Mouse (Mus musculus): ENCODE results near the gene Nup153. TPM values are rescaled to one million over a fixed set of nuclear protein-coding genes. Genes with fewer than 3 reads are reported as not detected.

Nup153 gene
- 10 to 100 TPM; 45.2 to 67.6 (median 53.9) TPM for total RNA-seq (2022)

DNA sequence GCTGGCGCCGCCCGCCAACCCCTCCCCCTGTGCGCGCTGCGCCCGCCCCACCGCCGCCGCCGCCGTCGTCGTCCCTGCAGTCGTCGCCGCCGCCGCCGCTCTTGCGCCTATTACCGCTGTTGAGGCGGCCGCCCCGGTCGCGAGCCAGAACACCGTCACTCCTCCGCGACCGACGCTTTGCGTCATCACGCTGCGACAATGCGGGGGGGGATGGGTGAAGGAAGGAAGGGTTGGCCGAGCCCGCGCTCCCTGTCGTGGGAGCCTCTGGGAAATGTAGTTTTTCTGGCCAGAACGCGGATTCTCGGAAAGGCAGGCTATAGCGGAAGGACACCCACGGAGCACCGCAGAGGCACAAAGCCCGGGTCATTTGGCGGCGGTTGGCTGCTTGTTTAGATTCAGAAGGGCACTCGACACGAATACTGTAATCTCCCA is at the start of gene Nup153:
TSS of gene Nup153 (minus strand) at position 104 of the 432 bp plus-strand sequence.
- peak; percentile 99 for DNase-seq

DNA sequence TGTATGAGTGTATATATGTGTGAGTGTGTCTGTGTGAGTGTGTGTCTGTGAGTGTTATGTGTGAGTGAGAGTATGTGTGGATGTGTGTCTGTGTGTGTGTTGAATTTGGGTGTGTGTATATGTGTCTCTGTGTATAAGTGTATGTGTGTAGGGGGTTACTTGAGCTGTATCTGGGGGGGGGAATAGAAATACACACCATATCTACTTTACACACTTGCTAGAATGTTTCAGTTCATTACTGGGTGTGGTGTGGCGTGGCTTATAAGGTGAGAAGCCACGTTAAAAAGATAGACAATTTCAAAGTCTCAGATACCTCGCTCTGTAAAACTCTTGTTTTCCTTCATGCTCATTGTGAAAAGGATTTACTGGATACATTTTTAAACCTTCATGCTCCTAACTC is 49.7 kb upstream of the Nup153 start:
- DNase-seq: no peak

DNA sequence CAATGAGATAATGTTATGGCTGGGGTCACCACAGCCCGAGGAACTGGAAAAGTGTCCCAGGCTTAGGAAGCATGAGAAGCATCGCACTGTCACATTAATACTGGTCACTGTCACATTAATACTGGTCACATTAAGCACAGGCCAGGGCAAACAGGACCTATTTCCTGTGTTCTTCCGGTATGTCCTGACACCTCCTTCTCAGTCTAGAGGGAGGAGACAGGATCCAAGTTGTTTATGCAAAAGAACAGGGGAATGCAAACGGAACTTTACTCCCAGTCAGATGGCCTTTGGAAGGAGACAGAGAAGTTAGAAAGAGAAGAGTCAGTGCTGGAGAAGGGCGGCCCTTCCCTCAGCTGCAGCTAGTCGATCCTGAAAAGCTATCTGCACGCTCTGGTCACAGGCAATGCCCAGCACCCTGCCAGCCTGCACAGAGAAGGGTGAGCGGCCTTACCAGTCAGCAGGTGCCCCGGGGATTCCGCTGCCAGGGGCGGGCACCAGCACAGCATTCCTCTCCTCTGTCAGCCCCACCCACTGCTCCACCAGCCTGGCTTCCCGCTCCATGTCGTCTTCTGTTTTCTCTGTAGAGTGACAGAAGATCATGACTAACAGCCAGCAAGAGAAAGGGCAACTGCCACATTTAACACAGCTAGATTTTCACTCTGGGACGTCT is 49.0 kb upstream of the Nup153 start:
- DNase-seq: no peak

DNA sequence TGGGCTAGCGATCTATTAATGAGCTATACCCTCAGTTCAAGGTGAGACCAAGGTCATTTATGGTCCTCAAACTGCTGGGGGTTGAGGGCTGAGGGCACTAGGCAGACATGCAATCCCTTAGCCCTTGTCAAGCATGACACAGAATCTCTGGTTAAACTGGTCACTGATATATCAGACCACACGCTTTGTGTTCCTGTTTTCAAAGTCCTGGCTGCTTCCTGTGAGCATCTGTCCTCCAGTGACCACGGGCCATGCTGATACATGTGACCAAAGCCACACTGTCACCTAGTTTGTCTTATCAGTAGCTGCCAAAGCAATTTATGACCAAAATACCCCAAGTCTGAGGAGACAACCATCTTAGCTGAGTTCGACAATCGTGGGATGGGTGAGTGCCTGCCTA is 47.3 kb upstream of the Nup153 start:
- DNase-seq: no peak

DNA sequence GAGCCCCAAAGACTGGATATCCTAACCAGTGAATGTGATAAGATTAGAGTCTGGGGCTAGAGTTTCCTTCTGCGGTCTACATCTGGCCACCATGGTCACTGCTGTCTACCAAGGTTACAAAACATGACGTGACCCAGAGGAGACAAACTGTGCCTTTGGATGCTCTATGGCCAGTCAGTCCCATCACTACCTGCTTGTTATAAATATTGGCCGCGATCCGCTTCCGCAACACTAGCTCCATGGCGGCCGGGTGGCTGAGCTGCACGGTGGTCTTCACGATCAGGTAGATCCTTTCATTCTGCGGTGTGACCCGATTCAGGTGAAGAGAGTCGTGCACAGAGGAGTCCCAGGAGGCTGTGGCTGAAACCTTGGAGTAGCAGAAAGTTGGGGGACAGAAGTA is 44.8 kb upstream of the Nup153 start:
- no peak for DNase-seq

DNA sequence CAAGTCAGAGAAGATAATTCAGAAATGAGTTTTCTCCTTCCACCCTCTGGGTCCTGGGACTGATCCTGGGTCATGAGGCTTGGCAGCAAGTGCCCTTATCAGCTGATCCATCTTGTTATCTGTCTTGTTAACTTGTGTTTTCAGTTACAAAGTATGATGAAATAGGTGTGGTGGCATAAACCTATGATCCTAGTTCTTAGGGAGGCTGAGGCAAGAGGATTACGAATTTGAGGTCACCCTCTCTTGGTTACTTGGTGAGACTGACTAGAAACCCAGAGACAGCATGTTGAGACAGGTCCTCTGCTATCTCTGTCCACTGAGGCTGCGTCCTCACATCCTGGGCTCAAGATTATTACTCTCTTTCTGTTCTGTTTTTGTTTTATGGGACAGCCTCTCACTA is 37.6 kb upstream of the Nup153 start:
- DNase-seq: no peak

DNA sequence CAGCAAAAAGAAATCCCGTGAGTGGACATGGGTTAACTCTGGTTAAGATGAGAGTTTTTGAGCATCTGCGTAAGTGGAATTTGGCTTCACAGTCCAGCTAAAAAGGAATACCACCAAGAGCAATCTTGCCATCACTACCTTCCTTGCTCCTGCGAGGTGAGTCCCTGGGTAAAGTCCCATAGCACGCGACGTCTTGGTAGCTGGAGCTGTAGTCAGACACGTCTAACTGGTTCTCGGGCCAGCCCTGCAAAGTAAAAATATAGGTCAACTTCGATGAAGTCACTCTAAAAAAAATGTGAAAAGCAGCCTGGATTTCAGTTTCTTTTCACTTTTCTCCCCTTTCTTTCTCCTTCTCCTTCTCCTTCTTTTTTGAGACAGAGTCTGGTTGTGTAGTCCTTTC is 35.5 kb upstream of the Nup153 start:
- DNase-seq: no peak

DNA sequence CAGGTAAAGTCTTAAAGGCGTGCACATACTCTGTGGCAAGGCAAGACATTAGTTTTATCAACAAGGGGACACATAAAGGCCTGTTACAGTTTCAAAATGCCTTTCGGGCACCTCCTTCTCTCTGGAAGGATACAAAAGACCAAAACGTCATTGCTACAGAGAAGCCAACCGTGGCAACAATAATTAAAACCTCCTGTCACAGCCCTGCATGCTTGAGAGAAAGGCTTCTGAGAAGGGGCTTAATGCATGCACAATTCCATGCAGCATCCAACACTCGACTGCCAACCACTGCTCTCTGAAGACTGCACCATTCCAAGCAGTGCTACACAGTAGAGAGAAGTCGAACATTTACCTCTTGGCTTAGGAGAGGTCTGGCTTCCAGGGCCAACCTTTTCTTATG is 33.2 kb upstream of the Nup153 start:
- no peak for DNase-seq

DNA sequence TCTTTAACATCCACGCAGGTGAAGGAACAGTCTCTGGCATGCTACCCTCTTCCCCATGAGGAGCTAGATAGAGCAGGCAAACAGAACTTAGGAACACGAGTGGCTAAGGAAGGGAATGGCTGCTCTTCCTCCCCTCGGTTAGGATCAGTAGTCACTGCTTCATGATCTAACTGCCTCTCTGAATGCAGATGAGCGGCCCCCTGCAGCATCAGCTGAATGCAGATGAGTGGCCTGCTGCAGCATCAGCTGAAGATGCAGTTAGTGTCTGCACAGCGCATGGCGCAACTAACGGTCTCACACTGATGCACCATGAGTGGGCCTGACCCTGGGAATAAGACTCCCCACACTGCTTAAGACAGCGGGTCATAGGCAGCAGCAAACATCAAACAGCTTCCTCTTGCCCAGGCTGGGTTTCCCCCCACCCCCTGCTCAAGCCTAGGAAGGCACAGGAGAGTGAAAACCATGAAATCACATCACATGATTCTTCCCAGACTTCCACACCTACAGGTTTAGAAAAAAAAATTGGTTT is 31.6 kb upstream of the Nup153 start:
- no peak for DNase-seq

DNA sequence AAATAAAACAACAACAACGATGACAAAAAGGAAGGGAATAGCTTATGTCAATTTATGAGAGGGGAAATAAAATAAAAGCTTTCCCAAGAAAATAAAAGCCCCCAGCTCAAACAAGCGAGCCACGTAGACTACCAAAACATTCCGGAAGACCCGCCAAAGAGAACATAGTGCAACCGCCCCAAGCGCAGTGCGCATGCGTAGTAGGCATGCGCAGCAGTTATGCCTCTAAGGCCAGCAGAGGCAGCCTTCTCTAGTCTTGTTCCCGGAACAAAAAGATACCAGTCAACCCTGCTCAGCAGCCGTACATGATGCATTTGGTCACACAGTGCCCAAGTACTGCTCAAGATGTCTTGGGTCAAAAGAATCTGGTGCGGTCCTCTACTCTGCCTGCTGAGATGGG is 30.9 kb upstream of the Nup153 start:
- no peak for DNase-seq

DNA sequence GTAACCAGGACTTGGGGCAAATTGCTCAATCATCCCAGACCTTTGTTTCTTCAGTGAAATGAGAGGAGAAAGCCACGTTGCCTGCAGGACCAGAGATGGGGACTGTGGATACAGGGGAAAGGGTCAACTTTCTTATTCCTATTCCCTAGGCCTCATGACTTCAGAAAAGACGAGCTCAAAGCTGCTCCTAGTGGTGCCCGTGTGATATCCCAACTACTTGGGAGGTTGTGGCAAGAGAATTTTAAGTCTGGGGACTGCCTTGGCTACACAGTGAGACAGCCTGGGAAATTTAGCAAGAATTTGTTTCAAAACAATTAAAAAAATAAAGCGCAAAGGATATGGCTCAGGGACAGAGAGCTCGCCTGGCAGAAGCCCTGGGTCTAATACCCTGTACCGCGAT is 30.2 kb upstream of the Nup153 start:
- DNase-seq: no peak

DNA sequence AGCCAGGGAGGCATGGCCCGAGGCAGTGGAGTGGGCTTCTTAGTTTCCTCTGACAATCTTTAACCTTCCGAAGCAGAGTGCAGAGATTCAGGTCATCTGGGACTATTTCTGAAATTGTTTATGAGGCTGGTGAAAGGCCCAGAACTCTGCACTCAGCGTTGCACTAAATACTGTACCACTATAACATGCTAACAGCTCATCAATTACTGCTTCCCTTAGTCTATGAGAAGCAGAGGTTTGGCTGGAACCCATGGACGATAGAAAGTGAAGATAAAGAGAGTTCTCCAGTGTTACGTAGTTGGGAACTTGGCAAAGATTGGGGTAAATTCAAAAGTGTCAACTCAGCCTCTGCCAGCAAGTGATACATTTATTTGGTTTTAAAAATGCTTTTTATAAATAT is 25.6 kb upstream of the Nup153 start:
- no peak for DNase-seq

DNA sequence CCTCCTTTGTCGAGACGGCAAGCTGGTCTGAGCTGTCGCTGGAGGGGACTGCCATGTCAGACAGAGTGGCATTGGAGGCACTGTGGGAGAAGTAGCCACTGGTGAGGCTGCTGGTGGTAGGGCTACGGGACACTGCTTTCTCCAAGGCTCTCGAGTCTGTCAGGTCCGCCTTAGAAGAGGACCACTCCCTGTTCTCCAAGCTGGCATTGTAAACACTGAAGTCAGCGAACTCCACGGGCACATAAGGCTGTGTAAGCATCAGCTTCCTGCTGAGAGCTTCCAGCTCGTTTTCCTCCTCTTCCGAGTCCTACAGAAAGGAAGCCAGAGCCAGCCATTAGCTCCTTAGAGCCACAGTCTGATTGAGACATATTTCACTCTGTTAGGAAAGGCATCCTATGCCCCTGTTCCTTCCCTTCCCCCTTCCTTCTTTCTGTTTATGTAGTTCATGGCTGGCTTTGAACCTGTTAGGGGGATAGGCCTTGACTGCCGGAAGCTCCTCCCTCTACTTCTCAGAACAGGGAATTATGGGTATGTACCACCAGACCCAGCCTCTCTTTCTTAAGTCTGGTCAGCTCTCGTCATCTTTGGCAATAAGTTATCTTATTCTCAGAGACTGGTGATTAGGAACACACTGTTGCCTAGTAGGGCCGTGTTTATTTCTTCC is 25.0 kb upstream of the Nup153 start:
- no peak for DNase-seq

DNA sequence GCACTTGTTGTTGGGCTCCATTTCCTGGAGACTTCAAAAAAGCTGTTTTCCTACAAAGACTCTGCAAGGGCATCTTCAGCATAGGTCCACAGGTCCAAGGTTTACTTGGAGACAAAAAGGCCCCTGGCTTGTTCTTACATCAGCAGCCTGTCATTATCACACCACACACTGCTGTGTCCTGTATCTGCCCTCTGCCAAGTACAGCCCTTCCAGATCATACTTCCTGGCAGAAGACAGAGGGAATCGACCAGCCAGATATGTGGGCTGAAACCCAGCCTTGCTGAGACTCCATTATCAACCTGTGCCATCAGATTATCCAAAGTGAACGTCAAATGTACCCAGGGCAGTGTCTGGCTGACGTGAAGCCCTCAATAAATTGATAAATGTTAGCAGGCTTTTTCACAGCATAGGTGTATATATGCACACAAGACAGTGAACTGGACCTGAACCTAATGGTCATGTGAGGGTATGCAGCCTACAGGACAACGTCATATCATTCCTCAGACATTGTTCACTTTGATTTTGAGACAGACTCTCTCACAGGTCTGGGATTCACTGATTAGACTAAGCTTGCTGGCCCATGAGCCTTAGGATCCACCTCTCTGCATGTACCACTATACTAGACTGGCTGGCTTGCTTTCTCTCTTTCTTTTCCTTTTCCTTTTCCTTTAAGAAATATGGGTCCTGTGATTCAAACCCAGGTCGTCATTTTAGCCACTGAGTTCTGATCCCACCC is 20.6 kb upstream of the Nup153 start:
- no peak for DNase-seq

DNA sequence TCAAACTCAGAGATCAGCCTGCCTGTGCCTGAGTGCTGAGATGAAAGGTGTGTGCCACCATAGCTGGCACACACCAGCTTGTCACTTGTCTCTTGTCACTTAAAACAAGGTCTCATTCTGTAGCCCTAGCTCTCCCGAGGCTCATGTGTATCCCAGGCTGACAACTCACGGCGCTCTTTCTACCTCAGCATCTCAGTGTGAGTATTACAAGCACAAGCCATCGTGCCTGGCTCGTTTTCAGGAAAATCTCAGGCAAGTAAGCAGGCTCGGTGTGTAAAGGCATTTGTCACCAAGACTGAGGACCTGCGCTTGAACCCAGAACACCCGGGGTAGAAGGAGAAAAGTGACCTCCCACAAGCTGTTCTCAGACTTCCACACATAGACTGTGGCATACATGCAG is 16.1 kb upstream of the Nup153 start:
- DNase-seq: no peak

DNA sequence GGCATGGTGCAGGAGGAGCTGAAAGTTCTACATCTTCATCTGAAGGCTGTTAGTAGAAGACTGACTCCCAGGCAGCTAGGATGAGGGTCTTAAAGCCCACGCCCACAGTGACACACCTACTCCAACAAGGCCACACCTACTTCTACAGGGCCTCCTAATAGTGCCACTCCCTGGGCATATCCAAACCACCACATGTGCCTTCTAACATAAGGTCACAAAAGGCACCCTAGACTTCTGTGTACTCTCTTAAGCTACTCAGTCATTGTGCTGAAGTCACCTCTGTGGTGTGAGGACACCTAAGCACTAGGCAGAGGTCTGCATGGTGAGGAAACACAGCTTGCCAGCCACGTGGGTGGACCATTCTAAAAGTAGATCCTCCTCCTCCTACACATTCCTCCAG is 14.6 kb upstream of the Nup153 start:
- no peak for DNase-seq

DNA sequence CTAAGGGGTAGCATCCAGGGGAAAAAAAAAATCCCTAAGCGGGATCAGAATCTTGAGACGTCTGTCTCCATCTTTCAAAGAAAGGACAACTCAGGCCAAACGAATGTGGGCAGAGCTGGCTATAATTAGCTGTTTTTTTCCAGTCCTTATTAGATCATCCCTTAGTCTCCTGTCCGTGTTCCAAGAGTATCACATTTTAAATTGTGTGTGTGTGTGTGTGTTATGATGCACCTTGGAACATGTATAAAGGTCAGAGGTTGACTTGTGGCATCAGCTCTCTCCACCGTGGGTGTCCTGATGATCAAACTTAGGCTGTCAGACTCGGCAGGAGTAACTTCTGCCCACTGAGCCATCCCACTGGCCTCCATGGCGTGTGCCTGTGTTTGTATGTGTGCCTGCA is 11.7 kb upstream of the Nup153 start:
- no peak for DNase-seq

DNA sequence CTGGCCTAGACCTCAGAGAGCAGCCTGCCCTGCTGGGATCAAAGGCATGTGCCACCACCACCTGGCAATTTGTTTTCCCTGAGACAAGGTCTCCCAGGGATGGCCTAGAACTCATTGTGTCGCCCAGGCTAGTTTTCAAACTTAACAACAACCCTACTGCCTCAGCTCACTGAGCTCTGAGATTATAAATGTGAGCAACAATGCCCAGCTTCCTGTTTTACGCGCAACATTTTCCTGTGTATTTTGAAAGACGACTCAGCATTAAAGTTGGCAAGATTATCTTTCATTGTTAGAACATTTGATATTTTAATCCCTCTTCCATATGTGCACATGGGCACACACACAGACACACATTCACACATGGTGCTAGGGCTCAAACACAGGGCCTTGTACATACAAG is 9.7 kb upstream of the Nup153 start:
- DNase-seq: no peak

DNA sequence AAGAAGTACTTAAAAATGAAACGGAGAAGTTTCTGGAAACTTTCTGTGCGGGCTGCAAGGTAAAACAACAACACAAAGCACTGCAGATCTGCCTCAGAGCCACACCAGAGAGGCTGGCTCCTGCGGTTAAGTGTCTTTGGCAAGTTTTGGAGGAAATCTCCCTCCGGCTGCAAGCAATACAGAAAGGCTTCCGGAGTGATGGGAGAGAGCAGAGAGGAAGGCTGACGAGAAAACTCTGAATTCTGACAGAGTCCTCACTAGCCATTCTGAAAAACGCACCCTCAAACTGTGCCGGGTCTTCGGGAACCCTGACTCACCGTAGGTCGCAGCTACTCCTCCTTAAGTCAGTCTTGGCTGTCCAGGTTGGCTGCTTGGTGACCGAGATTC is 8.7 kb upstream of the Nup153 start:
- DNase-seq: no peak

DNA sequence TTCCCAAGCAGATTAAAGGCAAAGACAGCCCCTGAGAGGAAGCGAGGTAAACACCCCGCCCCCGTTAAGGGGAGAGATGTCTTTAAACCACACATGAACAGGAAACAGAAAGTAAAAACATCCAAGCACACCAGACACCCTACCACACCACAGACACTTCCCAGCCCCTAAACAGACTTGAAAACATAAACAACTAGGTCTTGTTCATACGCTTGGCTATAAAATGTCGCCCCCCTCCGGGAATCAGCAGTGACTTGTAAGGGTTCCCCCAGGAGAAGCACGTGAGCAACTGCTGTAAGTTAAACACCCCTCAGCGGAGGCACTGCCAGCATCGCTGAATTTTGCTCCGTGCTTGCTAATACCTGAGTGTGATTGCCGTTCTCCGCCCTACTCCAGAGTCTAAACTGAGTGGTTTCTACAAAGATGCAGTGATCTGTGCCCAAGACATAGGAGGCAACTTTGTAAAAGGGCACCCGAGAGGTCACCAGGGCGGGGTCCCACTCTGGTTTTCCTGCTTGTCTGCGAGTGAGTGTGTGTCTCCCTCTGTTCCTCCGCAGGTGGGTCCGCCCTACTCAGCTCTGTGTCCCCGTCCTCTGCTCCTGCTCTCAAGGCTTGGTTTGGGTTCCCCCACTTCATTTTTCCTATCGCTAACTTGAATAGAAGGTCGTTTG is 8.2 kb upstream of the Nup153 start:
- peak; percentile 33 for DNase-seq

DNA sequence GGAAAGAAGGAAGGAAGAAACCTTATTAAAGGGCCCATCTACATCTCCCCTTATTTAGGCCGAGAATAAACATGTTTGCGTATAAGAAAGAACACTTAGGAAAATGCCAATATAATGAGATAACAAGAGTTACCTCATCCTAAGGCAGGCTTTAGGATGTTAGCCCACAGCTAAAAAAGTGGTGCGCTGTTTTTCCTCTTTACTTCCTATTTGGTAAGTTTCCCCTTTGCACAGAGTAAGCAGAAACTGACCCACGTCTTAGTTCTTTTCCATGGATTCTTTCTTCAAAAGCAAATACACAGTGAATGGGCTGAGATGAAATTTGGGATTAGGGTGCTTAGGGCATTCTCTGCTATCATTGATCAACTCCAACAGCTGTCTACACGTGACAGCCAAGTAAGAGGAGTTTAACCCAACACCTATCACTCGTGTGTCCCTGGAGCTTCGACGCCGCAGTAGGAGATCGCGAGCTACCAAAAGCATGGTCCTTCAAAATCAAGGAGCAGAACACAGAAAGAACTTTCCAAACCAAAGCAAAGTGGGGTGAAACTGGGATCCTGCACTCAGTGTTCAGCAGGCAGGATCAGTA is 7.6 kb upstream of the Nup153 start:
- no peak for DNase-seq

DNA sequence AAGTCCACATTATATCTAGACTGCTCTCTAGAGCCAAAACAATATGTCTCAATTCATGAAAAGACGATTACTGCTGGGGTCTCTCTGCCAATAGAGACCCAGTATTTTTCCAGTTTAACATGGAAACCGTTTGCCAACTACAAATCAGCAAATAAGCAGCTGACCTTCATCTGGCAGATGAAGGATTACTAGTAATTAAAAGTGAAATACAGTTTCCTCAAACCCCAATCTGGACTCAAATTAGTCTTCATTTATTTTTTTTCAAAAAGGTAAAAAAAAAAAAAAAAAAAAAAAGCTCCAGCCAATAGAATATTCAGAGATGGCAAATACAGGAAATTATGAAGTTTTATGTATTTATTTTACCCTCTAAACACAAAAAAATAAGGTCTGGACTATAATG is 2.3 kb upstream of the Nup153 start:
- no peak for DNase-seq

DNA sequence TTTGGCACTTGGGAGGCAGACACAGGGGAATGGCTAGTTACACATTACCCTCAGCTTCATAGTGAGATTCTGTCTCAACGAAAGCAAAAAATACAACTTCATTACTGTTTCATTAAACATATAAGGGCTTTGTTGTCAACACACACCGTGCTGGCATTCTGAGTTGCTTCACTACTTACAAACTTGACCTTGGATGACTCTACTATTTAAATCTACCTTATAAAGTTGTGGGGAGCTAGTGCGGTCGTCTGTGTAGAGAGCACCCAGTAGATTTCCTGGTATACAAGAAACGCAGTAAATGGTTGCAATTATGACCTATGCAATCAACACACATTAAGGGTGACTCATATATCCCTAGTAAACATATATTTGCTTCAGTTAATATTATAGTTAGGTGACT is 671 bp upstream of the Nup153 start:
- DNase-seq: no peak

All from adrenal gland, adult 8-10 months (tissue).